Mouse (Mus musculus): ENCODE results near the gene Elf5. TPM values are rescaled to one million over a fixed set of nuclear protein-coding genes. Genes with fewer than 3 reads are reported as not detected.

Elf5 gene
- polyA plus RNA-seq, 1 experiment = not detected

DNA sequence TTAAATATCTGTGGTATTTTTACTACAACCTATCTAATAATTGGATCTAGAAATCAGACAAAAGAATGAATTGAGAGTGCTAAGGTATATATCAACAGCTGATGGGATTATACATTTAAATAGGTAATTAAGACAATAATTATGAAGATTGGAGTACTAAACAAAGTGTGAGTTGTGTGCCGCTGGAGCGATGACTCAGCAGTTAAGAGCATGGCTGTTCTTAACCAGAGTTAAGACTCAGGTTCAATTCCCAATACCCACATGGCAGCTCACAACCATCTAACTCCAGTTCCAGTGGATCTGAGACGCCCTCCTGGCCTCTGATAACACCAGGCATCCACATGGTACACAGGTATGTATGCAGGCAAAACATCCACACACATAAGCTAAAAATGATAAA lies 61.9 kb downstream of the Elf5 start:
- no peak for TF ChIP-seq CTCF (IDR thresholded peaks at IDR 0.05; ENCODE audit: control insufficient read depth, insufficient read depth, insufficient replicate concordance, low read depth, low read length)
- TF ChIP-seq POLR2A (IDR thresholded peaks at IDR 0.05; ENCODE audit: control insufficient read depth, low read depth, low read length) = no peak
- Histone ChIP-seq H3K36me3 (ENCODE audit: control insufficient read depth, insufficient read depth, low read length) (no peaks in the 10 kb centered on the region), H3K4me1 (ENCODE audit: control insufficient read depth, insufficient read depth, low read length) (no peaks in the 10 kb centered on the region), H3K27me3 (ENCODE audit: control insufficient read depth, insufficient read depth, low read length) (no peaks in the 10 kb centered on the region), H3K4me3 (ENCODE audit: control insufficient read depth, low read depth, low read length) (no peak overlapping the region), H3K27ac (ENCODE audit: control insufficient read depth, insufficient read depth, low read depth, low read length) (no peak overlapping the region)

DNA sequence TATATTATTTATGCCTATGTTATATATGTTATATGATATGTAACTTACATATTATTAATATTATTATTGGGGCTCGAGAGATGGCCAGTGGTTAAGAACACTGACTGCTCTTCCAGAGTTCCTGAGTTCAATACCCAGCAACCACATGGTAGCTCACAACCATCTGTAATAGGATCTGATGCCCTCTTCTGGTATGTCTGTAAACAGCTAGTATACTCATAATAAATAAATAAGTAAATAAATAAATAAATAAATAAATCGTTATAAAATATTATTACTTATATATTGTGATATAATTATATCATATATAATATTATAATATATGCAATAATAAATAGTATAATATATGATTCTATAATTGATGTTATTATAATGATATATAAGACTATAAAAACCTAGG lies 64.7 kb downstream of the Elf5 start:
- H3K27me3 ChIP-seq (ENCODE audit: control insufficient read depth, insufficient read depth, low read length) = no peaks in the 10 kb centered on the region
- no peaks in the 10 kb centered on the region; the same call in 1 of the 2 replicates for H3K4me1 ChIP-seq (ENCODE audit: control insufficient read depth, insufficient read depth, low read length)
- no peak for TF ChIP-seq POLR2A (IDR thresholded peaks at IDR 0.05; ENCODE audit: control insufficient read depth, low read depth, low read length)
- no peak overlapping the region for H3K27ac ChIP-seq (ENCODE audit: control insufficient read depth, insufficient read depth, low read depth, low read length)
- H3K4me3 ChIP-seq (ENCODE audit: control insufficient read depth, low read depth, low read length) = no peak overlapping the region
- no peaks in the 10 kb centered on the region for H3K36me3 ChIP-seq (ENCODE audit: control insufficient read depth, insufficient read depth, low read length)

- TF ChIP-seq CTCF (IDR thresholded peaks at IDR 0.05; ENCODE audit: control insufficient read depth, insufficient read depth, insufficient replicate concordance, low read depth, low read length) (no peak), POLR2A (IDR thresholded peaks at IDR 0.05; ENCODE audit: control insufficient read depth, low read depth, low read length) (no peak)
- H3K27ac ChIP-seq (ENCODE audit: control insufficient read depth, insufficient read depth, low read depth, low read length) = no peak overlapping the region
- H3K36me3 ChIP-seq (ENCODE audit: control insufficient read depth, insufficient read depth, low read length) = no peaks in the 10 kb centered on the region
- H3K27me3 ChIP-seq (ENCODE audit: control insufficient read depth, insufficient read depth, low read length) = no peaks in the 10 kb centered on the region
- no peak overlapping the region for H3K4me3 ChIP-seq (ENCODE audit: control insufficient read depth, low read depth, low read length)
- H3K4me1 ChIP-seq (ENCODE audit: control insufficient read depth, insufficient read depth, low read length) = no peaks in the 10 kb centered on the region; the same call in 1 of the 2 replicates
Observed at GRCm38 (mm10) chr2:103476657-103477056, 65.2 kb downstream of the Elf5 start.

- Histone ChIP-seq H3K4me1 (ENCODE audit: control insufficient read depth, insufficient read depth, low read length) (no peaks in the 10 kb centered on the region; the same call in 1 of the 2 replicates), H3K27me3 (ENCODE audit: control insufficient read depth, insufficient read depth, low read length) (no peaks in the 10 kb centered on the region), H3K27ac (ENCODE audit: control insufficient read depth, insufficient read depth, low read depth, low read length) (no peak overlapping the region), H3K36me3 (ENCODE audit: control insufficient read depth, insufficient read depth, low read length) (no peaks in the 10 kb centered on the region), H3K4me3 (ENCODE audit: control insufficient read depth, low read depth, low read length) (no peak overlapping the region)
- TF ChIP-seq CTCF (IDR thresholded peaks at IDR 0.05; ENCODE audit: control insufficient read depth, insufficient read depth, insufficient replicate concordance, low read depth, low read length) (no peak), POLR2A (IDR thresholded peaks at IDR 0.05; ENCODE audit: control insufficient read depth, low read depth, low read length) (no peak)
Observed at GRCm38 (mm10) chr2:103477456-103477855, 66.0 kb downstream of the Elf5 start.

DNA sequence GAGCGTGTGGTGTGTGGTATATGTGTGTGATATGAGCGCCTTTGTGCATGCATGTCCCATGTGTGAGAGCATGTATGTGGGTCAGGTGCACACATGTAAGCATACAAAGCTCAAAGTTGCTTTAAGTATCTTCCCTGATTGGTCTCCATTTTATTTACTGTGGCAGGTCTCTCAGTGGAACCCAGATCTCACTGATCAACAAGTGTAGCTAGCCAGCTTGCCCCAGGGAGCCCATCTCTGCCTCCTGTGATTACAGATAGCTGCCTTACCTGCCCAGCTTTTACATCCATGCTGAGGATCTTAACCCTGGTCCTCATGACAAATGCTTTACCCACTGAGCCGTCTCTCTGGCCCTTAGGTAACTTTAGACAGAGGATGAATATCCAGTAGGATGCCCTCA lies 66.8 kb downstream of the Elf5 start:
- Histone ChIP-seq H3K4me1 (ENCODE audit: control insufficient read depth, insufficient read depth, low read length) (no peaks in the 10 kb centered on the region; the same call in 1 of the 2 replicates), H3K36me3 (ENCODE audit: control insufficient read depth, insufficient read depth, low read length) (no peaks in the 10 kb centered on the region), H3K27me3 (ENCODE audit: control insufficient read depth, insufficient read depth, low read length) (no peaks in the 10 kb centered on the region), H3K27ac (ENCODE audit: control insufficient read depth, insufficient read depth, low read depth, low read length) (no peak overlapping the region), H3K4me3 (ENCODE audit: control insufficient read depth, low read depth, low read length) (no peak overlapping the region)
- no peak for TF ChIP-seq CTCF (IDR thresholded peaks at IDR 0.05; ENCODE audit: control insufficient read depth, insufficient read depth, insufficient replicate concordance, low read depth, low read length)
- TF ChIP-seq POLR2A (IDR thresholded peaks at IDR 0.05; ENCODE audit: control insufficient read depth, low read depth, low read length) = no peak

DNA sequence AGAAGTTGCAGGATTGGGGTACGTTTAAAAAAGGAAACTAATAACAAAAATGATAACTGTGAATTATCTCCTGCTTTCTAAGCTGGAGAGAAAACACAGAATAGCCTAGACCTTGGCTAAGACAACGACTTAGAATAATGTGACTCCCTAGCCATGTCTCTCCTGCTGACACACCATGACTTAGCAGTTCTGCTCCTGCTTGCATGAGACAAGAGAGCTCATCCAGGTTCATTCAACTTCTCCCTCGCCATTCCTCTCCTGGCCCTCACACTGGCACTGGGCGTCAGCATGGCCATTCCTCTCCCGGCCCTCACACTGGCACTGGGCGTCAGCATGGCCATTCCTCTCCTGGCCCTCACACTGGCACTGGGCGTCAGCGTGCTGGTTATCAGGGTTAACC lies 68.8 kb downstream of the Elf5 start:
- Histone ChIP-seq H3K4me3 (ENCODE audit: control insufficient read depth, low read depth, low read length) (no peak overlapping the region), H3K4me1 (ENCODE audit: control insufficient read depth, insufficient read depth, low read length) (peaks cover 6% of the 10 kb centered on the region), H3K27ac (ENCODE audit: control insufficient read depth, insufficient read depth, low read depth, low read length) (no peak overlapping the region), H3K27me3 (ENCODE audit: control insufficient read depth, insufficient read depth, low read length) (no peaks in the 10 kb centered on the region), H3K36me3 (ENCODE audit: control insufficient read depth, insufficient read depth, low read length) (no peaks in the 10 kb centered on the region)
- no peak for TF ChIP-seq CTCF (IDR thresholded peaks at IDR 0.05; ENCODE audit: control insufficient read depth, insufficient read depth, insufficient replicate concordance, low read depth, low read length)
- no peak for TF ChIP-seq POLR2A (IDR thresholded peaks at IDR 0.05; ENCODE audit: control insufficient read depth, low read depth, low read length)

DNA sequence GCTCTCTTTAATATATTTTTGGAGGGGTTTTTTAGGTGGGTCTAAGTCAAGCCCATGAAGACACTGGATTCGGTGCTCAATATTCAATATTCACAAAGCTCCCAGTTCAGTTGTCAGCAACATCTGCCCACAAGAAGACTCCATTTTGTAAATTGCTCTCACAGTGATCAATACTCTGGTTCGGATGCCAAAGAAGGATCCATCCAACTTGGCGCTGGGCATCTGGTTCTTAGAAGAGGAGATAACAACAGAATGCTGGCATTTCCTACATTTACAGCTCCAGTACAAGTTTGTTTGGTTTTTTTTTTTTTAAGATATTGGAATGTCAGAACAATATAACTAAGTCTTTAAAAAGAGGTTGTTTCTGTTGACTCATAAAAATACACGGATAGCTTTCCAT lies 69.4 kb downstream of the Elf5 start:
- Histone ChIP-seq H3K4me1 (ENCODE audit: control insufficient read depth, insufficient read depth, low read length) (peaks cover 9% of the 10 kb centered on the region), H3K27ac (ENCODE audit: control insufficient read depth, insufficient read depth, low read depth, low read length) (no peak overlapping the region), H3K4me3 (ENCODE audit: control insufficient read depth, low read depth, low read length) (no peak overlapping the region), H3K36me3 (ENCODE audit: control insufficient read depth, insufficient read depth, low read length) (no peaks in the 10 kb centered on the region), H3K27me3 (ENCODE audit: control insufficient read depth, insufficient read depth, low read length) (no peaks in the 10 kb centered on the region)
- TF ChIP-seq POLR2A (IDR thresholded peaks at IDR 0.05; ENCODE audit: control insufficient read depth, low read depth, low read length) = no peak
- TF ChIP-seq CTCF (IDR thresholded peaks at IDR 0.05; ENCODE audit: control insufficient read depth, insufficient read depth, insufficient replicate concordance, low read depth, low read length) = no peak

Data from testis, adult 2 months (tissue).